Mouse (Mus musculus) ES-E14 (cell line): ENCODE measurements at regions not wholly inside any gene's neighbourhood (a gene's known extent, or its start where the extent isn't known, plus 50 kb on each side); places are given as distances from the start of the nearest gene placed in this dataset.

ENCODE experiments used
- DNase-seq: peaks from one replicate; pipeline ENCODE4 v3.0.0-alpha.2; 2013; ENCODE audit warnings: low read depth, low spot score
- H3K27ac ChIP-seq: 2 replicates; pipeline ENCODE4 v1.5.1; 2012; ENCODE audit warnings: low read depth, mild to moderate bottlenecking, low read length, moderate library complexity, mixed read lengths; ENCODE audit not compliant: poor library complexity, insufficient read depth, severe bottlenecking
- H3K36me3 ChIP-seq: 2 replicates; pipeline ENCODE4 v1.6.1; 2012; ENCODE audit warnings: mild to moderate bottlenecking, low read length, moderate library complexity, mixed read lengths; ENCODE audit not compliant: control insufficient read depth, poor library complexity, insufficient read depth, severe bottlenecking
- H3K4me1 ChIP-seq, 2 experiments: fragments of 150-350 bp in 1 of 2; sonication (generic) in 1 of 2; 2 replicates each; pipeline ENCODE4 v1.6.1; 2012; ENCODE audit warnings: low read length in 2 of 2, mild to moderate bottlenecking in 1 of 2, mixed read lengths in 1 of 2; ENCODE audit not compliant: control insufficient read depth in 2 of 2, insufficient read depth in 2 of 2, poor library complexity in 1 of 2
- H3K4me3 ChIP-seq, 2 experiments: fragments of 150-350 bp in 1 of 2; sonication (generic) in 1 of 2; 2 replicates each; pipeline ENCODE4 v1.5.1; 2012; ENCODE audit warnings: low read length in 2 of 2, low read depth in 1 of 2, mild to moderate bottlenecking in 1 of 2, mixed read lengths in 1 of 2; ENCODE audit not compliant: insufficient read depth in 1 of 2, poor library complexity in 1 of 2, severe bottlenecking in 1 of 2
- H3K9ac ChIP-seq: 2 replicates; pipeline ENCODE4 v1.6.1; 2012; ENCODE audit warnings: low read depth, mild to moderate bottlenecking, low read length, mixed read lengths; ENCODE audit not compliant: poor library complexity, insufficient read depth, severe bottlenecking
- H3K9me3 ChIP-seq: fragments of 150-350 bp; sonication (generic); 2 replicates; pipeline ENCODE4 v1.6.1; 2012; ENCODE audit warnings: low read depth, mild to moderate bottlenecking, low read length; ENCODE audit not compliant: control insufficient read depth, insufficient read depth
- CHD2 ChIP-seq: IDR thresholded peaks from 2 replicates; pipeline ENCODE4 v1.6.1; 2014; ENCODE audit warnings: mild to moderate bottlenecking, low read depth, low read length, inconsistent platforms
- HCFC1 ChIP-seq: IDR thresholded peaks from 2 replicates; pipeline ENCODE4 v1.6.1; 2012; ENCODE audit warnings: low read length, inconsistent platforms, borderline replicate concordance; ENCODE audit not compliant: insufficient read depth
- MAFK ChIP-seq: IDR thresholded peaks from 2 replicates; pipeline ENCODE4 v1.6.1; 2014; ENCODE audit warnings: mild to moderate bottlenecking, low read depth, low read length, inconsistent platforms; ENCODE audit not compliant: insufficient read depth
- ZC3H11A ChIP-seq: IDR thresholded peaks from 2 replicates; pipeline ENCODE4 v1.6.1; 2012; ENCODE audit warnings: low read depth, mild to moderate bottlenecking, inconsistent platforms, low read length, borderline replicate concordance
- ZNF384 ChIP-seq: IDR thresholded peaks from 2 replicates; pipeline ENCODE4 v1.6.1; 2012; ENCODE audit warnings: low read depth, low read length, inconsistent platforms
- in situ Hi-C, 2 experiments: fragments of 600-800 bp; cut with MboI; formaldehyde crosslinking; loops; one replicate each; pipeline ENCODE4 v1.15.1; 2025; ENCODE audit warnings: low sequenced_read_pairs in 2 of 2, inconsistent platforms in 1 of 2; ENCODE audit not compliant: unreplicated experiment in 2 of 2

- no peak overlapping the region for H3K9ac ChIP-seq
- no peak for DNase-seq
- in situ Hi-C loops, result no loop called here
- no peaks in the 10 kb centered on the region for H3K9me3 ChIP-seq
- TF ChIP-seq MAFK, result no peak
- no peak for TF ChIP-seq ZC3H11A
- TF ChIP-seq ZNF384, result no peak
- TF ChIP-seq HCFC1, result no peak
- no peak for TF ChIP-seq CHD2
- peaks cover 0 to 2% of the 10 kb centered on the region in 2 experiments; a peak in 1 of 4 replicates for H3K4me1 ChIP-seq
- no peak overlapping the region for H3K27ac ChIP-seq
- H3K36me3 ChIP-seq, result no peaks in the 10 kb centered on the region
- H3K4me3 ChIP-seq, result no peak overlapping the region
Measured at GRCm38 (mm10) chr7:64065529-64066247, 87.9 kb upstream of the Trpm1 start.

- H3K36me3 ChIP-seq, result no peaks in the 10 kb centered on the region
- in situ Hi-C loops, result no loop called here
- no peak overlapping the region for H3K27ac ChIP-seq
- H3K4me1 ChIP-seq, result peaks cover 0 to 2% of the 10 kb centered on the region in 2 experiments; a peak in 1 of 4 replicates
- H3K9ac ChIP-seq, result no peak overlapping the region
- no peak overlapping the region for H3K4me3 ChIP-seq
- DNase-seq, result no peak
- H3K9me3 ChIP-seq, result no peaks in the 10 kb centered on the region
- TF ChIP-seq MAFK, result no peak
- no peak for TF ChIP-seq ZNF384
- no peak for TF ChIP-seq HCFC1
- no peak for TF ChIP-seq ZC3H11A
- no peak for TF ChIP-seq CHD2
Measured at GRCm38 (mm10) chr7:64064460-64065241, 89.0 kb upstream of the Trpm1 start.

GRCm38 (mm10) chr7:64061170-64061569, 92.5 kb upstream of the Trpm1 start:
- peaks cover 0 to 8% of the 10 kb centered on the region in 2 experiments; a peak in 3 of 4 replicates for H3K4me1 ChIP-seq
- TF ChIP-seq MAFK, result no peak
- no peak for TF ChIP-seq ZNF384
- TF ChIP-seq ZC3H11A, result no peak
- TF ChIP-seq HCFC1, result no peak
- no peak for TF ChIP-seq CHD2
- no peak overlapping the region for H3K4me3 ChIP-seq
- in situ Hi-C loops, result no loop called here
- no peak overlapping the region for H3K27ac ChIP-seq
- H3K9ac ChIP-seq, result no peak overlapping the region
- H3K9me3 ChIP-seq, result no peaks in the 10 kb centered on the region
- no peaks in the 10 kb centered on the region for H3K36me3 ChIP-seq
- no peak for DNase-seq

- Histone ChIP-seq H3K9ac (no peak overlapping the region), H3K36me3 (no peaks in the 10 kb centered on the region), H3K27ac (no peak overlapping the region), H3K4me1 (peaks cover 0 to 8% of the 10 kb centered on the region in 2 experiments; a peak in 3 of 4 replicates), H3K4me3 (no peak overlapping the region), H3K9me3 (no peaks in the 10 kb centered on the region)
- TF ChIP-seq MAFK, result no peak
- TF ChIP-seq CHD2, result no peak
- TF ChIP-seq HCFC1, result no peak
- no peak for TF ChIP-seq ZC3H11A
- no peak for TF ChIP-seq ZNF384
- no peak for DNase-seq
- in situ Hi-C loops, result no loop called here
Measured at GRCm38 (mm10) chr7:64060582-64060981, 93.1 kb upstream of the Trpm1 start.
